Mouse (Mus musculus) kidney, adult 2 months (tissue): ENCODE results near the gene Lhcgr.

Source experiments
- CTCF ChIP-seq: fragments of 200-500 bp; conservative IDR thresholded peaks from 2 replicates; pipeline ENCODE4 v1.5.1; 2011; ENCODE audit warnings: low read depth, mild to moderate bottlenecking, control low read depth, low read length, moderate library complexity, mixed read lengths; ENCODE audit not compliant: insufficient read depth, insufficient read length
- POLR2A ChIP-seq: fragments of 200-500 bp; IDR thresholded peaks from one replicate; pipeline ENCODE4 v1.6.1; 2011; ENCODE audit warnings: low read depth, low read length, control low read depth

DNA sequence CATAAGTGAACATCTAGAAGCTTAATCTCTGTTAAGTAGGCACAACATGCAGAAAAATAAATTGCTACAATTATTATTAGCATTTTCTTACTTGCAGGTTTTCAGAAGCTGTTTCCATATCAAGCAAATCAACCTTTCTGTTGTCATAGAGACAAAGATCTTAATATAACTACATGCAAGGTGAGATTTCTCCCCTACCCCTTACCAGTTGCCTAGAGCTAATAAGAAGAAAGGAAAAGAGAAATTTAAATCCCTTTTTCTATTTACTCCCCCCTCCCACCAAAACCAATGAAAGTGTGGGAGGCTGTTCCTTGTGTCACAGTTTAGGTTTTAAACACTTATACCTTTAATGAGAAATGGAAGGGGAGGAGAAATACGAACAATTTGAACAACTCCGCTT, 3.4 kb downstream of the Lhcgr start:
- TF ChIP-seq POLR2A = no peak
- TF ChIP-seq CTCF = no peak
